Mouse (Mus musculus): ENCODE measurements around the gene Scgb2b7.
"Not testable (repeated sequence)": the region's sequence is repeated elsewhere in the genome, so short reads cannot be mapped to it uniquely, and the experiment has no call there.

Gene Scgb2b7

GRCm38 (mm10) chr7:31705657-31706056, at the start of gene Scgb2b7:
Scgb2b7 (minus strand) TSS chr7:31705757.
- DNase-seq (ENCODE audit: low read depth) = not testable (repeated sequence)

GRCm38 (mm10) chr7:31712365-31712764, 6.8 kb upstream of the Scgb2b7 start, which contains the start of gene Scgb1b7:
Scgb1b7 (plus strand) TSS chr7:31712665.
- not testable (repeated sequence) for DNase-seq (ENCODE audit: low read depth)

Measured in c-Kit-positive CD71-positive TER-119-negative erythroid progenitor cells, embryonic 14.5 days (primary cell).